Mouse (Mus musculus): ENCODE measurements around the gene Akirin2. TPM values are rescaled to one million over a fixed set of nuclear protein-coding genes. Genes with fewer than 3 reads are reported as not detected.

Gene Akirin2
- total RNA-seq (2012; rRNA removed): 37.4 and 56.4 TPM in 2 replicates

- in situ Hi-C loops (cut with MboI; ENCODE audit: low sequenced_read_pairs in 2 of 2, unreplicated experiment in 2 of 2): no loop called here
Observed at GRCm38 (mm10) chr4:34550748-34551097, at the start of gene Akirin2. Akirin2 (plus strand) TSS chr4:34550937.

DNA sequence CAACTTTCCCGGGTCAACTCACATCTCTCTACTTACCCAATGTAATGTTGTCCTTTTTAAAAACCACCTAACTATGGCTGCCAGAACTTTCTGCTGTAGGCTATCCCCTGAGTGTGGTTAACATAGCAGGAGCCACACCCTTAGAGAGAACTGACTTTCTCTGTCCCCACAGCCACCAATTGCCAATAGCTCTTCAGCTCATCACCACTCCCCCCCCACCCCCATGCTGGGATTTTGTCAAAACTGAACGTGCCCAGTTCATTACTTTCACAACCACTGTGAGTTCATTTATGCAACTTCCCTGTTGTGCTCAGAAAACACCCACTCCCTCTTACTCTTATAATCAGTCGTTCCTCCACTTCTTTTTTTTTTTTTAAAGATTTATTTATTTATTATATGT is 40.4 kb upstream of the Akirin2 start:
- Histone ChIP-seq H3K4me3 (ENCODE audit: insufficient read depth in 1 of 2, low read depth in 1 of 2, low read length in 2 of 2, poor library complexity in 1 of 2, severe bottlenecking in 1 of 2) (no peak overlapping the region), H3K4me1 (ENCODE audit: control insufficient read depth in 2 of 2, insufficient read depth in 2 of 2, low read length in 2 of 2, poor library complexity in 1 of 2) (no peaks in the 10 kb centered on the region), H3K9ac (ENCODE audit: insufficient read depth, low read depth, low read length, poor library complexity, severe bottlenecking) (no peak overlapping the region), H3K9me3 (ENCODE audit: control insufficient read depth, insufficient read depth, low read depth, low read length) (peaks cover 7% of the 10 kb centered on the region), H3K36me3 (ENCODE audit: control insufficient read depth, insufficient read depth, low read length, poor library complexity, severe bottlenecking) (no peaks in the 10 kb centered on the region), H3K27ac (ENCODE audit: insufficient read depth, low read depth, low read length, poor library complexity, severe bottlenecking) (no peak overlapping the region)
- in situ Hi-C loops (cut with MboI; ENCODE audit: low sequenced_read_pairs in 2 of 2, unreplicated experiment in 2 of 2): no loop called here
- DNase-seq (ENCODE audit: low read depth, low spot score): no peak
- no peak for TF ChIP-seq MAFK (IDR thresholded peaks at IDR 0.05; ENCODE audit: insufficient read depth, low read depth, low read length)
- no peak for TF ChIP-seq HCFC1 (IDR thresholded peaks at IDR 0.05; ENCODE audit: borderline replicate concordance, insufficient read depth, low read length)
- no peak for TF ChIP-seq ZNF384 (IDR thresholded peaks at IDR 0.05; ENCODE audit: low read depth, low read length)
- TF ChIP-seq CHD2 (IDR thresholded peaks at IDR 0.05; ENCODE audit: low read depth, low read length): no peak
- TF ChIP-seq ZC3H11A (IDR thresholded peaks at IDR 0.05; ENCODE audit: borderline replicate concordance, low read depth, low read length): no peak

More at GRCm38 (mm10) chr4:34550748-34551097, at the start of gene Akirin2:
- Histone ChIP-seq H3K9ac (ENCODE audit: insufficient read depth, low read depth, low read length, poor library complexity, severe bottlenecking) (peak within 1 kb of the TSS; percentile 96), H3K9me3 (ENCODE audit: control insufficient read depth, insufficient read depth, low read depth, low read length) (no peaks in the 10 kb centered on the region), H3K36me3 (ENCODE audit: control insufficient read depth, insufficient read depth, low read length, poor library complexity, severe bottlenecking) (peaks cover 2% of the 10 kb centered on the region; the same call in 1 of the 2 replicates), H3K4me3 (ENCODE audit: insufficient read depth in 1 of 2, low read depth in 1 of 2, low read length in 2 of 2, poor library complexity in 1 of 2, severe bottlenecking in 1 of 2) (peak within 1 kb of the TSS; percentile 88 to 95), H3K27ac (ENCODE audit: insufficient read depth, low read depth, low read length, poor library complexity, severe bottlenecking) (peak within 1 kb of the TSS; percentile 78), H3K4me1 (ENCODE audit: control insufficient read depth in 2 of 2, insufficient read depth in 2 of 2, low read length in 2 of 2, poor library complexity in 1 of 2) (peaks cover 2 to 6% of the 10 kb centered on the region in 2 experiments; a peak in 3 of 4 replicates)
- no peak for DNase-seq (ENCODE audit: low read depth, low spot score)
- TF ChIP-seq HCFC1 (IDR thresholded peaks at IDR 0.05; ENCODE audit: borderline replicate concordance, insufficient read depth, low read length) (no peak), ZNF384 (IDR thresholded peaks at IDR 0.05; ENCODE audit: low read depth, low read length) (no peak), MAFK (IDR thresholded peaks at IDR 0.05; ENCODE audit: insufficient read depth, low read depth, low read length) (no peak), ZC3H11A (IDR thresholded peaks at IDR 0.05; ENCODE audit: borderline replicate concordance, low read depth, low read length) (no peak), CHD2 (IDR thresholded peaks at IDR 0.05; ENCODE audit: low read depth, low read length) (no peak)

GRCm38 (mm10) chr4:34522846-34523245 is 27.9 kb upstream of the Akirin2 start:
- Histone ChIP-seq H3K4me1 (ENCODE audit: control insufficient read depth in 2 of 2, insufficient read depth in 2 of 2, low read length in 2 of 2, poor library complexity in 1 of 2) (no peaks in the 10 kb centered on the region), H3K36me3 (ENCODE audit: control insufficient read depth, insufficient read depth, low read length, poor library complexity, severe bottlenecking) (no peaks in the 10 kb centered on the region), H3K27ac (ENCODE audit: insufficient read depth, low read depth, low read length, poor library complexity, severe bottlenecking) (no peak overlapping the region), H3K9ac (ENCODE audit: insufficient read depth, low read depth, low read length, poor library complexity, severe bottlenecking) (no peak overlapping the region), H3K4me3 (ENCODE audit: insufficient read depth in 1 of 2, low read depth in 1 of 2, low read length in 2 of 2, poor library complexity in 1 of 2, severe bottlenecking in 1 of 2) (no peak overlapping the region), H3K9me3 (ENCODE audit: control insufficient read depth, insufficient read depth, low read depth, low read length) (no peaks in the 10 kb centered on the region)
- TF ChIP-seq MAFK (IDR thresholded peaks at IDR 0.05; ENCODE audit: insufficient read depth, low read depth, low read length) (peak; percentile 36; the same call in 1 of the 2 replicates), ZC3H11A (IDR thresholded peaks at IDR 0.05; ENCODE audit: borderline replicate concordance, low read depth, low read length) (no peak)
- in situ Hi-C loops (cut with MboI; ENCODE audit: low sequenced_read_pairs in 2 of 2, unreplicated experiment in 2 of 2): no loop called here
- no peak for DNase-seq (ENCODE audit: low read depth, low spot score)

DNA sequence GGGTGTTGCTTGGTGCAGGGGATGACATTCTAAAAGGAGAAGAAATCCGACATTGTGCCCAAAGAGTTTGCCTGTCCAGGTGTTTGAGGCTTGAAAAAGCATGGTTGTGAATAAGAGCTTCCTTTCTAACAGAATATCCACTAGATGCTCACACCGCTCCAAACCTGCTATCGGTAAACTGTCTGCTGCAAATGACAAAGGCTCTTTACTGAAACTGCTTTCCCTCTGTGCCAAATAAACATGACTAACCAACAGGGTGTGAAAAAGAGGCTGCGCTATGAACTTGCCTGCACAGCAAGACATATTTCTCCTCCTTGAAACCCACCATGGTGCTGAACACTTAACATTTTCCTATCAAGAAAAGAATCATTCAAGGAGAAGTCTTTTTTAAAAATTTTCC is 27.2 kb upstream of the Akirin2 start:
- Histone ChIP-seq H3K27ac (ENCODE audit: insufficient read depth, low read depth, low read length, poor library complexity, severe bottlenecking) (no peak overlapping the region), H3K4me3 (ENCODE audit: insufficient read depth in 1 of 2, low read depth in 1 of 2, low read length in 2 of 2, poor library complexity in 1 of 2, severe bottlenecking in 1 of 2) (no peak overlapping the region), H3K9me3 (ENCODE audit: control insufficient read depth, insufficient read depth, low read depth, low read length) (no peaks in the 10 kb centered on the region), H3K9ac (ENCODE audit: insufficient read depth, low read depth, low read length, poor library complexity, severe bottlenecking) (no peak overlapping the region), H3K36me3 (ENCODE audit: control insufficient read depth, insufficient read depth, low read length, poor library complexity, severe bottlenecking) (no peaks in the 10 kb centered on the region), H3K4me1 (ENCODE audit: control insufficient read depth in 2 of 2, insufficient read depth in 2 of 2, low read length in 2 of 2, poor library complexity in 1 of 2) (no peaks in the 10 kb centered on the region)
- in situ Hi-C loops (cut with MboI; ENCODE audit: low sequenced_read_pairs in 2 of 2, unreplicated experiment in 2 of 2): no loop called here
- DNase-seq (ENCODE audit: low read depth, low spot score): no peak
- no peak for TF ChIP-seq CHD2 (IDR thresholded peaks at IDR 0.05; ENCODE audit: low read depth, low read length)
- no peak for TF ChIP-seq ZC3H11A (IDR thresholded peaks at IDR 0.05; ENCODE audit: borderline replicate concordance, low read depth, low read length)
- TF ChIP-seq MAFK (IDR thresholded peaks at IDR 0.05; ENCODE audit: insufficient read depth, low read depth, low read length): no peak
- no peak for TF ChIP-seq HCFC1 (IDR thresholded peaks at IDR 0.05; ENCODE audit: borderline replicate concordance, insufficient read depth, low read length)
- TF ChIP-seq ZNF384 (IDR thresholded peaks at IDR 0.05; ENCODE audit: low read depth, low read length): no peak

DNA sequence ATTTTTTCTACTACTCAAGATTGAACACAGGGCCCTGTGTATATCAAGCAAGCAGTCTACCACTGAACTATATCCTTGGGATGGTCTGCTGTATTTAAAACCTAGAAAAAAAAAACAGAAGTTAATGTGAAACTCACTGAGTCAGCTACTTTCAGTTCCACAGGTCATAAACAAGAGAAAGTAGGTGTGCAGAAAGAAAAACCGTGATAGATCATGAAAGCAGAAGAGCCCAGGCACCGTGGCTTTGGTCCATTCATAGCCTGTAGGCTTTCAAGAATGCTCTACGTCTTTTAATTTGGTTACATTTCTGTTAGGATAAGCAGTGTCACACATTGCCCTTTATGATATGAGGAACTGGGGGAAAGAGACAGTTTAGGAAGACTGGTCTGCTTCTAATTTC is 24.0 kb upstream of the Akirin2 start:
- H3K9me3 ChIP-seq (ENCODE audit: control insufficient read depth, insufficient read depth, low read depth, low read length): no peaks in the 10 kb centered on the region
- DNase-seq (ENCODE audit: low read depth, low spot score): no peak
- H3K4me1 ChIP-seq (ENCODE audit: control insufficient read depth in 2 of 2, insufficient read depth in 2 of 2, low read length in 2 of 2, poor library complexity in 1 of 2): no peaks in the 10 kb centered on the region
- no peak for TF ChIP-seq CHD2 (IDR thresholded peaks at IDR 0.05; ENCODE audit: low read depth, low read length)
- no peak for TF ChIP-seq ZNF384 (IDR thresholded peaks at IDR 0.05; ENCODE audit: low read depth, low read length)
- no peak for TF ChIP-seq ZC3H11A (IDR thresholded peaks at IDR 0.05; ENCODE audit: borderline replicate concordance, low read depth, low read length)
- no peak for TF ChIP-seq MAFK (IDR thresholded peaks at IDR 0.05; ENCODE audit: insufficient read depth, low read depth, low read length)
- no peak for TF ChIP-seq HCFC1 (IDR thresholded peaks at IDR 0.05; ENCODE audit: borderline replicate concordance, insufficient read depth, low read length)
- in situ Hi-C loops (cut with MboI; ENCODE audit: low sequenced_read_pairs in 2 of 2, unreplicated experiment in 2 of 2): no loop called here
- H3K9ac ChIP-seq (ENCODE audit: insufficient read depth, low read depth, low read length, poor library complexity, severe bottlenecking): no peak overlapping the region
- no peak overlapping the region for H3K4me3 ChIP-seq (ENCODE audit: insufficient read depth in 1 of 2, low read depth in 1 of 2, low read length in 2 of 2, poor library complexity in 1 of 2, severe bottlenecking in 1 of 2)
- no peaks in the 10 kb centered on the region for H3K36me3 ChIP-seq (ENCODE audit: control insufficient read depth, insufficient read depth, low read length, poor library complexity, severe bottlenecking)
- no peak overlapping the region for H3K27ac ChIP-seq (ENCODE audit: insufficient read depth, low read depth, low read length, poor library complexity, severe bottlenecking)
